Mouse (Mus musculus): ENCODE data around the gene Adh5. TPM values are rescaled to one million over a fixed set of nuclear protein-coding genes. Genes with fewer than 3 reads are reported as not detected.

Adh5 gene
- polyA plus RNA-seq, 1 experiment, result 25.6 TPM

GRCm38 (mm10) chr3:138499854-138500740 lies 57.2 kb downstream of the Adh5 start:
- DNase-seq (ENCODE audit: low read depth, low spot score), result no peak
- 54% methylated on average over 15 of the region's 15 CpGs for WGBS

- 87% methylated on average over 11 of the region's 11 CpGs for WGBS
- no peak for DNase-seq (ENCODE audit: low read depth, low spot score)
These were observed 60.9 kb downstream of the Adh5 start for GRCm38 (mm10) chr3:138503754-138504153.

Other genes starting within 250 kb of the Adh5 start
- not detected in 2 replicates for gene 4930579F01Rik, start 249.3 kb upstream of the Adh5 start, polyA plus RNA-seq (2012; rRNA removed)
- gene Adh7, start 225.3 kb upstream of the Adh5 start, polyA plus RNA-seq (2012; rRNA removed), result 0.18 TPM in 1 of 2 replicates, not detected in the other
- 25.1 and 63.3 TPM in 2 replicates for gene Adh1, start 182.1 kb upstream of the Adh5 start, polyA plus RNA-seq (2012; rRNA removed)
- gene Adh6a, start 129.8 kb upstream of the Adh5 start, polyA plus RNA-seq (2012; rRNA removed), result 8.5 and 52.6 TPM in 2 replicates
- gene Adh6b, start 101.3 kb upstream of the Adh5 start, polyA plus RNA-seq (2012; rRNA removed), result not detected in 2 replicates
- 0.19 and 1.2 TPM in 2 replicates for gene Adh4, start 27.6 kb upstream of the Adh5 start, polyA plus RNA-seq (2012; rRNA removed)
- gene Metap1, start 46.4 kb downstream of the Adh5 start, polyA plus RNA-seq (2012; rRNA removed), result 23.1 and 24.0 TPM in 2 replicates
- 15.8 and 18.0 TPM in 2 replicates for gene Eif4e, start 83.1 kb downstream of the Adh5 start, polyA plus RNA-seq (2012; rRNA removed)

Measured in large intestine, adult 2 months (tissue).